Comparison of ENCODE assay signal across 8 mouse cellular contexts in the genomic region with DNA sequence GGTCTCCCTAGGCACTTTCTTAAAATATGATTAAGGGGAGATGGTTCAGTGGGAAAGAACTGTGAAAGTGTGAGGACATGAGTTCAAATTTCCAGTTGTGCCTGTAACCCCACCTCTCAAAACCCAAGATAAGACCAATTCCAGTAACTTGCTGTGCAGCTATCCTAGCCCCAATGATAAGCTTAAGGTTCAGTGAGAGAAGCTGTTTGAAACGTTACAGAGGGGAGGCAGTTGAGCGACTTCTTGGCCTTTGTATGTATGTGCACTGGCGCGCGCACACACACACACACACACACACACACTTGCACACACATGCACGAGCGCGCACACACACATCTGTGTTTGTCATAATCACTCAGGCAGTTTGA. TPM values are rescaled to one million over a fixed set of nuclear protein-coding genes. Genes with fewer than 3 reads are reported as not detected.
DNase-seq lines count a peak whose midpoint lies in the region; ATAC-seq and TF ChIP-seq lines count a peak whose summit lies in the region.

No protein-coding gene starts in this region.

- H3K36me3 ChIP-seq in testis, adult 2 months (ENCODE audit: control insufficient read depth, insufficient read depth, low read length), result no peaks in the 10 kb centered on the region

- TF ChIP-seq POLR2A in testis, adult 2 months (IDR thresholded peaks at IDR 0.05; ENCODE audit: control insufficient read depth, low read depth, low read length), result no peak; the same call in 1 of the 2 replicates

- TF ChIP-seq CTCF in testis, adult 2 months (IDR thresholded peaks at IDR 0.05; ENCODE audit: control insufficient read depth, insufficient read depth, insufficient replicate concordance, low read depth, low read length), result no peak

- no peak for ATAC-seq in CD4-positive, CD25-positive, alpha-beta regulatory T cell, adult 4 months
- 0 out of 2 replicates have a peak, but pooled peaks have one; percentile 4 for ATAC-seq in megakaryocyte progenitor cell, adult 5-6 weeks (replicated peaks; ENCODE audit: poor library complexity)
- no peak for ATAC-seq in activated CD4-positive, CD25-positive, alpha-beta regulatory T cell, adult 4 months

- DNase-seq in CD4-positive, CD25-positive, alpha-beta regulatory T cell, adult 2 months (ENCODE audit: low read depth, low spot score), result peak; percentile 13
- DNase-seq in testis, postnatal 10 days (ENCODE audit: low spot score), result no peak
- no peak for DNase-seq in gastrocnemius, postnatal 4 days (ENCODE audit: low spot score in 2 of 2)
- no peak for DNase-seq in embryo, embryonic 10.5 days (ENCODE audit: low spot score)

- peak overlapping the region; percentile 9; the same call in 1 of the 2 replicates for H3K27ac ChIP-seq in testis, adult 2 months (ENCODE audit: control insufficient read depth, insufficient read depth, low read depth, low read length)

- H3K4me1 ChIP-seq in testis, adult 2 months (ENCODE audit: control insufficient read depth, insufficient read depth, low read length), result peaks cover 10% of the 10 kb centered on the region

- H3K4me3 ChIP-seq in testis, adult 2 months (ENCODE audit: control insufficient read depth, low read depth, low read length), result peak overlapping the region; percentile 34; the same call in 1 of the 2 replicates

- no peaks in the 10 kb centered on the region for H3K27me3 ChIP-seq in testis, adult 2 months (ENCODE audit: control insufficient read depth, insufficient read depth, low read length)

RNA-seq across cellular contexts. Expression of a gene that starts 0.8 kb away (rescaled TPM):
- polyA plus RNA-seq in CD4-positive, CD25-positive, alpha-beta regulatory T cell, adult 4 months (2017; shearing (Covaris generic)), result 1 to 10 TPM; 4.3 to 6.0 TPM
- 36.2 and 37.4 TPM in 2 replicates for polyA plus RNA-seq in testis, adult 2 months (2012; rRNA removed)
- total RNA-seq in megakaryocyte progenitor cell, adult 5-6 weeks (2015), result 45.4 and 50.2 TPM in 2 replicates
- total RNA-seq in megakaryocyte progenitor cell, adult 5-6 weeks (2017), result 33.6 and 33.9 TPM in 2 replicates
- 10 to 100 TPM; 52.0 to 55.5 TPM for total RNA-seq in gastrocnemius, postnatal 4 days (2021)
- polyA plus RNA-seq in activated CD4-positive, CD25-positive, alpha-beta regulatory T cell, adult 4 months (2017; shearing (Covaris generic)), result 1 to 10 TPM; 3.9 to 4.6 TPM
